Mouse (Mus musculus): ENCODE measurements around the gene Sap30bp.

Gene Sap30bp

GRCm38 (mm10) chr11:116010146-116010545 is 77.1 kb downstream of the Sap30bp start:
- in situ Hi-C loops (cut with MboI; ENCODE audit: low pct_unique_long_range_greater_than_20kb in 1 of 2, low sequenced_read_pairs in 2 of 2, unreplicated experiment in 1 of 2) = no loop called here

DNA sequence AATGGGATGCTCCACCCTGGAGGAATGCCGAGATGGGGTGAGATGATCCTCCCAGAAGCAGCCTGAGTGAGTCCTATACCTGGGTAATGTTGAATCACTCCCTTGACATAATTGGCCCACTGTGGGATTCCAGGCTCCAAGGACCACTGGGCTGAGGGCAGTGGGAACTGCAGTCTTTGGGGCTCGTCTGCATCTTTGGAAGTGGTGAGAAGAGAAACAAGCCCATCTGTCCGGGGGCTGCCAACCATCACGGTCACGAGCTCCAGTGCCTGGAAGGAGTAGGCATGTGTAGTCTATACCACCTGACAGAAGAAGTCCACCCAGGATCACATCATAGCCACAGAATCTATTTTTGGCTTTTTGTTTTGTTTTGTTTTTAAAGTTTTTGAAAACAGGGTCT is 77.9 kb downstream of the Sap30bp start:
- in situ Hi-C loops (cut with MboI; ENCODE audit: low pct_unique_long_range_greater_than_20kb in 1 of 2, low sequenced_read_pairs in 2 of 2, unreplicated experiment in 1 of 2) = no loop called here

DNA sequence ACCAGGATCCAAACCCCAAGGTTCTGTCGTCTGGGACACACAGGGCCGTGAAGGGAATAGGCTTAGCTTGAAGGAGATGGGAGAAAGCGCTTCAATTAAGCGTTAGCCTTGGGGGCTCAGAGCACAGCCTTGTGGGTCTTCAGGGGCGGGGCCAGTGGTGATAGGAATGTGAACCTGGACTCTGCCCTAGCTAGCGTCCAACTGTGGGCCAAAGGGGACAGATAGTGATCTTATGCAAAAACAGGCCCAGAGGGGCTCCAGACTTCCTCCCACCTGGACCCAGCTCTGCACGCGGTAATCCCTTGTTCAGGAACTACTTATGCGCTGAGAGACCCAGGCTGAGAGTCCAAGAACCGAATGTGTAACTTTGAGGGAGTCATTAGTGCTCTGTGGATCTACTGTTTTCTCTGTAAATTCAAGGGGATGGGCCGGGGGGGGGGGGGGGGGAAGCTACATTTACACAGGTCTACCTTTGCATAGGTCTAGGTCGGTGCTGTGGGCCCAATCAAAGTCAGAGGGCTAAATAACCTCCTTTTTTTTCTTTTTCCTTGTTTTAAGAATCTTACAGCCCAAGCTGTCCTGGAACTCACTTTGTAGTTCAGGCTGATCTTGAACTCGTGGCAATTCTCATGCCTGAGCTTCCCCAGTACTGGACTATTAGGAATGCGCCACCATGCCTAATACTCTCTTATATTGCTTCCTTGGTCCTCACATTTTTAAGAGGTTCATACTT is 78.6 kb downstream of the Sap30bp start:
- in situ Hi-C loops (cut with MboI; ENCODE audit: low pct_unique_long_range_greater_than_20kb in 1 of 2, low sequenced_read_pairs in 2 of 2, unreplicated experiment in 1 of 2) = no loop called here

GRCm38 (mm10) chr11:116012262-116012947 is 79.3 kb downstream of the Sap30bp start, which contains the start of gene Galk1:
Gene Galk1, minus strand, starts transcription at chr11:116012719.
- in situ Hi-C loops (cut with MboI; ENCODE audit: low pct_unique_long_range_greater_than_20kb in 1 of 2, low sequenced_read_pairs in 2 of 2, unreplicated experiment in 1 of 2) = no loop called here

DNA sequence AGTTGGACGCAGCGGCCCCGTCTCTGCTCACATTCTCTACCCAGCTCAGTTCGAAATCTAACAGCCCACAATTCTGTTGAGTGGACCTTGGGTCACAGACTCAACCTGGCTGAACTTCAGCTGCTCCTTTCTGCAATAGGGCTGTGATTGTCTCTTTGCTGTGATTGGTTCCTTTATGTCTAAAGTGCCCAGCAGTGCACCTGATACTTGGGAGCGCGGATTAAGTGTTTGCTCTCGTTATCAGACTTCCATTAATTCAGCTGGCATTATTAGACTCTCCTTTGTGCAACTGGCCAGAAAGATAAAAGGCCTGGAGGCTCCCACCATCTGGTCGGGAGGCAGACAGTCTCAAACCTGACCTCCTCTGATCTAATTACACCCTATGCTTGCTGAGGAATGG is 81.7 kb downstream of the Sap30bp start:
- in situ Hi-C loops (cut with MboI; ENCODE audit: low pct_unique_long_range_greater_than_20kb in 1 of 2, low sequenced_read_pairs in 2 of 2, unreplicated experiment in 1 of 2) = no loop called here

Measured in mouse embryonic stem cell (cell line).